Mouse (Mus musculus): ENCODE measurements at regions not wholly inside any gene's neighbourhood (a gene's known extent, or its start where the extent isn't known, plus 50 kb on each side); places are given as distances from the start of the nearest gene placed in this dataset.

DNA sequence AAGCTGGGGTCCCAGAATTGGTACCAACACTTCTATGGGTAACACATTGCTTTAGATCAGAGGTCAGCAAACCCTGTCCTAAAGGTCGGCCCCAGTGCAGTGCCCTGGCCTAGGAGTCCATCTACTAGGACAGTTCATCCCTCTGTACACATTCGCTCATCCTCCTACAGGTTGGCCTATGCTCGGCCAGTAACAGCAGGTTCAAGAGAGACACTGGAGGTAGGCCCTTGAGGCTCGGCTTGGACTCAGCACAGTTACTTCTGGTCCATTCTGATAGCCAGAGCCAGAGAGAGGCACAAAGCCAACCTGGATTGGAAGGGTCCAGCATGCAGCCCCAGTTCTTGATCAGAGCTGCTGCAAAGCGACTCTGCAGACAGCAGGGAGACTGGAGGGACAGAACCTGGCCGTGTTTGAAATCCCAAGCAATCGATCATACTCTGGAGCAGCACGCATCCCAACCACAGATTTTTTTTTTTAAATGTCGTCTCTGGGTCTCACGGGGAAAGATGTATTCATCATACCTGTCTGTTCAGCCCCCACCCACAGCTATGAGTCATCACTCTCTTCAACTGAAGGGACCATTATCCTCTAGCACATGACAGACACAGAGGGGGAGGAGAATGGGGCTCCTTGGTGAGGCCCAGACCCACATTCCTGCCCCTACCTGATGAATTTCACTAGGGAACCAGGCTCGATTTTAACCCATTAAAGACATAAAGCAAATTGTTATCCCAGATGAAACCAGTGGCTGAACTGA, 112.4 kb upstream of the Mkln1 start:
- DNase-seq, result peak; percentile 23

DNA sequence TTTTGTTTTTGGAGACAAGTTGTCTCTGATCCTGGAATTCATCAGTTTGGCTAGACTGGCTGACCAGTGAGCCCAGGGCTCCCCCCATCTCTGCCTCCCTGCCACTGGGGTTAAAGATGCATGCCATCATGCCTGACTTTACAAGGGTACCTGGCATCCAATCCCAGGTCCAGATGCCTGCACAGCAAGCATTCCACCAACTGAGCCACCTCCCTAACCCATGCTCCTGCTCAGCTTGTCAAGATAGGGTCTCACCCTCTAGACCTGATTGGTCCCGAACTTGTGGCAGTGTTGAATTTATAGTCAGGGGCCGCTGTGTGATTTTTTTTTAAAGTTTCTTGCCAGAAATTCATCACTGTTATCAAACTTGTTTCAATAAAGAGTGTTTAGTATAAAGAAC, 111.4 kb upstream of the Mkln1 start:
- DNase-seq, result peak; percentile 55

DNA sequence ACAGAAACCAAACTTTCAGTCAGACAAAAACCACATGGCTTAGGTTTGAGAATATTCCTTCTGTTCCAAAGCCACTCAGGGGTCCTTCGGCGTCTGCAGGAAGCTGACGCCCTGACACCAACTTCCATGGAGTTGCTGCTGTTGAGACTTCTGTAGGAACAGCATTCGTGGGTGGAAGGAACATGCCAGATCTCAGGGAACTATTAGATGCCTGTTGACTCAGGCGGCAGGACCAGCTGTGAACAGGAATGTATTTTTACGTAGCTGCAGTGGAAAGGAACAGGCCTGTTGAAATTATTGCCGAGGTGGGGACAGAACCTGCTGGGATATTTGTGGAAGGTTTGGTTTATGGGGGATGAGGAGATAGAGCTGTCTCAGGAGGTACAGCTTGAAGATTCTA, 110.8 kb upstream of the Mkln1 start:
- peak; percentile 22 for DNase-seq

DNA sequence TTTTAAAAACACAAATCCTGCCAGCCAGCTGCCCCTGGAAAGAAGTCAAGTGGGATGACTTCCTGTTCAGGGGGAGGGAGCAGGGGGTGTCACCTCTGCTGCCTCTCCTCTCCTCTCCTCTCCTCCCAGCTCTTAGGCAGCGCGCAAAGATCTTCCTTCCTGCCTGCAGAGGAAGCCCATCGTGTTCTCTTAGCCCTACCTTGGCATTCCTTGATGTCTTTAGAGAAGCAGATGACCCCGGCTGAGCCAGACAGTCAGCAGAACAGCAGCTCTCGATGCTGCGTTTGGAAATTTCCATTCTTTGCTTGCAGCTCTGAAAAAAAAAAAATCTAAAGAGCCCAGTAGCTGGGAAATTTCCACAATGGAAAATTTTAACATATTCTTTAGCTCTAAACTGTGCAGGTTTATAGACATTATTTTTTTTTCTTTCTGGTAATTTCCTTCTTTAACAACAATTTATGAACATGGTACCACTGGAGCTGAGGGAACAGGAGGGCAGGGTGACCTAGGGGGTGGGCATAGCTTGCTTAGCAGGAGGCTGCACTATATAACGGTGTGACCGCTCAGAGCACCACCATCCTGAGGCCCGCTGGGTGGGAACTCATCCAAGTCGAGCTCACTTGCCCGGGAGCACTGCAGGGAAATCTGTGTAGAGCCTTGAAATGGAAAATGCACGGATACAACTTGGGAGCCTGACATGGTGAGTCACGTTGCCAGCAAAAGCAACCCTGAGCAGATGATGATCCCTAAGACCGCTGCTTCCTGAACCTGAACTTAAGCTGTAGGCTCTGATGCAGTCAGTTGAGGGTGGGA, 109.9 kb upstream of the Mkln1 start:
- peak; percentile 87 for DNase-seq

DNA sequence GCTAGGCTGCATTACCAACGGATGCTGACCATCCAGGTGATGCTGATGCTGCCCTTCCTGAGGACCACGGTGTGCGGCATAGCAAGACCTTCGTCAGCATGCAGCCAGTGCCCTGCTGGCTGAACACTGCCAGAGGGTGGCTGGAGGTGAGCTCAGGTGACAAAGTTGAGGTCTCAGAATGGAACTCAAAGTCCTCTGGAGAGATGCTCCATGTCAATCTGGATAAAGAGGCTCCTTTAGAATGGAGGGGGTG, 109.4 kb upstream of the Mkln1 start:
- DNase-seq, result no peak

DNA sequence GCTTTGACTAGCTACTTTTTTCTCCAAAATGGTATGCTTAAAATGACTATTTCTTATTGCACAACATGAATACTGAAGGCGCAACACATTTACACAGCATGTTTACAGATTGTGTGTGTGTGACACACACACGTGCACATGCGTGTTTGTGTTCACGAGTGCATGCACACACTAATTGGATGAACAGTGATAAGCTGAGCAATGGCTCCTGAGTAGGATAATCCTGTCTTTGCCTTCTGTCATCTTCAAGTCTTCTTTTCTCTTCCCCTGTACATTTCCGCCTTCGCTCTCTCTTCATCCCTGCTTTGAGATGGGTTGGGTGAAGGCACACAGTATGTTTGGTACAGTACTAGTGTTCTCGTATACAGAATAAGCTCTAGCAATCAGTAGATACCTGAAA, 106.5 kb upstream of the Mkln1 start:
- DNase-seq, result no peak

DNA sequence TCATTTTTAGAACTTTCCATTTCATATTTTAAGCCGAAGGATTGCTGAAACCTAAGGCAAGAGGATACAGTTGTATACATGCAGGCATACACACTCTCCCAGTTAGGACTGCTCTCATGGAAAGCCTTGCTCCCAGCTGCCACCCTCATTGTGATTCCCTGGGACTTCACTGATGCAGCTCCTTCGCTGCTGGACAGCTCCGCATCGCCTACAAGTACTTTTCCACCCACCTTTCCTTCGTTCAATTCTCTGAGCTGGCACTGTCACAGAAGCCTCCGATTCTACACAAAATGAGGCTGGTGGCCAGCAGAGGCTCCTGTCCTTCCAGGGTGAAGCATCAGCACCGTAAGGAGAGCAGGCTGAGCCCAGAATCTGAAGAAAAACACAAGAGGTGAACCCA, 105.5 kb upstream of the Mkln1 start:
- no peak for DNase-seq

DNA sequence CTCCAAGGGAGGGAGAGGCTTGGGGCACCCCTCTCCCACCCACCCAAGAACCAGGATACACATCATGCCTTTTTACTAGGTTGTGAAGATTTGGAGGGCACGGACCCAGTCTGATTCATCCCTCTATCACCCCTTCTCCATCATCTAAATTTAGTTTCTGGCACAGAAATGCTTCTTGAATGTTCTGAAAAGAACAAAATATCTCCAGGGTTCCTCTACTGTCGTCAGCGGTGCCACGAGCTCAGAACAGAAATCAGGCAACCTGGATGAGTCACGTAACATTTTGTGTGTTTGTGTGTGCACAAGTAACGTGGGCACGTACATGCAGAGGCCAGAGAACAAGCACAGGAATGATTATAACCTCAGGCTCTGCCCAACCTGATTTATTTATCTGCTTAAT, 99.1 kb upstream of the Mkln1 start:
- DNase-seq, result no peak

DNA sequence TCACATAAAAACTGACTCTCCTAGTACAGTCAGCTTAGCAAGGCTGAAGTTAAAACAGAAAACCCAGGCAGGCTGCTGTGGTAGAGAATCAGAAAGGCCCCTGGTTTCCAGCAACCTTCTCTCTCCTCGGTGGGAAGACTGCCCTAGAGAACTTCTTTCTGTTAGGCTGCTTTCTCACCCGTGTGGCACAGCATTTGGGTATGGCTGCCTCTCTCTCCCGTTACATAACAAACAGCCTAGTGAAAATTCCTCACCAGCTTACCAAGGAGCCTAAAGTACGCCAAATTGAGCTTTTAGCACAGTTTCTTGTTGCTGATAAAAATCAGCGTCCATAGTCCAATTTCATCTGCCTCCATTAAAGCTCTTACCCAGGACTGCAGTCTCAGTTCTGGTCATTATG, 92.8 kb upstream of the Mkln1 start:
- no peak for DNase-seq

DNA sequence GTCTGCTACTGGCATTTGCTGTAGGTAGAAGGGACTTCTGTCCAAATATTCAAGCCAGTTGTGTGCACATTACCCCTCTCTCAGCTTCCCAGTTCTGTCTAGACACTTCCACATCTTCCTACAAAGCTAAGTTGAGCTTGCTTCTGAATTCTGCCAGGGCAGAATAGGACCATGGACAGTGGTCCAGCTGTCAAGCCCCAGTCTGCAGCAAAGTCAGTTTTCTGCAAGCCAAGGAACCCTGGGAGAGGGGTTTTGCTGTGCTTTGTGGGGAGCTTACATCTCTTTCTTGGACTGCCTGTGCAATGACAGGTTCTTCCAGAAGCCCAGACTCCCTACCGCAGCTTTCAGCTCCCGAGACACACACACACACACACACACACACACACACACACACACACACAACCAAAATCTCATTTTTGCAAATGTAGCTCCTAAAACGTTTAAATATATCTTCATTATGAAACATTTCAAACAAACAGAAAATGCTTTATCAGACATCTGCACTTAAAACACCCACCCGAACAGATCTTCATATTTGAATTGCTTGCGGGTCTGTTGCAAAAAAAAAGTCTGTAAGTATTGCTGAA, 91.4 kb upstream of the Mkln1 start:
- DNase-seq, result no peak

DNA sequence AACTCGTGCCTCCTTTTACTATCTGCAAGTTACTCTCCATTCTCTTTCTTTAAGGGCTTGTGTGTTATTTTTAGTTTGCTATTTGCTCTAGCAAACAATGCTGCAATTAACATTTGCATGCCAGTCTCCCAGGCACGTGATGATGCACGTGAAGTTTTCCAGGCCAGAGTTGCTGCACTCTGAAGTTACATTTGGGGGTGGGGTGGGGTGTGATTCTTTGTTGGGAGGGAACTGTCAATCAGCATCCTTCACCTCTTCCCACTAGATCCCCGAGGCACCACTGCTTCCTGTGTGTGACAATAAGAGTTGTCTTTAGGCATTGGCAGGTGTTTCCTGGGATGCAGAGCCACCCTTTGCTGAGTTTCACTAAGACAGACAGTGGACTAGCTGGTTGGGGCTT, 90.6 kb upstream of the Mkln1 start:
- no peak for DNase-seq

DNA sequence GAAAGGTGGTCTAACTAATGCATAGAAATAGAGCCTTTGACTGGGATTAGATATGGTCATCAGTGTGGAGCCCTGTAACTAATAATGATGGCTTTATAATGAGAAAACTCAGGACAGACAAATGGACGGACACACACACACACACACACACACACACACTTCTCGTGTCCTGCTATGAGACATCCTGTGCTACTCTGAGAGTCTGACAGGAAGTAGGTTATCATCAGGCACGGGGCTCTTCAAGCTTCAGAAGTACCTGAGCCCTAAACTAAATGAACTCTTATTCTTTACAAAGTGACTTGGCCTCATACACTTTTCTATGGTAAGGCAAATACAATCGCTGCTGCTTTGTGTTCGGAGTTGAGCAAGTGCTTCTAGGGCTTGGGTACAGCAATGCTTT, 87.9 kb upstream of the Mkln1 start:
- DNase-seq, result no peak

DNA sequence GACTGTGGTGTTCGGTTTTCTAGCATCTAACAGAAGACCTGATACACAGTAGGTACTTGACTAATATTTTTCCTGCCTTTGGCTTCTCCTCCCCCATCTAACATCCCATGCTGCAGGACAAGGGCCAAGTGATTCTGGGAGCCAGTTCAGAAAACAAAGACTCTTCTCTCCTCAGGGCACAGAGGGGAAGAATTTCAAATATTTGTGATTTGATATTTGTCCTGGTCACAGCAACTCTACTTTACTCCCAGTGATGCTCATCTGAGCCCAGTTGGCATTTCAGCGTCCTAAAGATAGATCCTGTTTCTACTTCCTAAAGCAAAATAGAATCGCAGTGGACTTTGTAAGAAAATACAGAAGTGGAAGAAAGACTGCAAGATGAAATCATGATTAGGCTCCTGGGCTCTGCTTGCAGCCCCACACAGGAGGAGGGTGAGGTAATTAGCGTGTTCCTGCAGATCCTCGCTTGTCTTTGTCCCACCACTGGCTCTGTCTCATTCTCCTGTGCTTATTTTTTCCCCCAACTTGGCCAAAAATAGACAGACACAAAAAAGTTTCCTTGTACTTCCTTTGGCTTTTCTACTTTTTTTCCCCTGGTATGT, 84.6 kb upstream of the Mkln1 start:
- DNase-seq, result no peak

DNA sequence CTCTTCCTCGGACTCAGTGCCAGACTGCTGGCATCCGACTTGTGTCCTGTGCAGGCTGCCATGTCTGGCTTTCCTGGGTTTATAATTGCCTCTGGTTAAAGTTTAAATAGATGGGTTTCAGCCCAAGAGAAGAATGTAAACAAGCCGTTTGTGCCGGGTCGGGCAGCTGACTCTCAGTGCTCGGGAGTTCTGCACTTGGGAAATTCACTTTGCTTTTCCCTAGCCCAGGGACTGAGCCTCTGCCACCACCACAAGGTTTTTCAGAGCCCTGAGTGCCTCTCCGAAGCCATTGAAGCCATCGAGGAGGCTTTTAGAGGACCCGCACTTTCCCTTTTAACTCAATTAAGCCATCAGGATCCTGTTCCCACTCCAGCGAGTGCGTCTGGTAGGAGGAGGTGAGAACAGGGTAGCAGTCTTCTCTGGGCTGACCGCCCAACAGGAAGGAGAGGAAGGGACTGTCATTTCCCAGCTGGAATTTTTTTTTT, 80.8 kb upstream of the Mkln1 start:
- no peak for DNase-seq

DNA sequence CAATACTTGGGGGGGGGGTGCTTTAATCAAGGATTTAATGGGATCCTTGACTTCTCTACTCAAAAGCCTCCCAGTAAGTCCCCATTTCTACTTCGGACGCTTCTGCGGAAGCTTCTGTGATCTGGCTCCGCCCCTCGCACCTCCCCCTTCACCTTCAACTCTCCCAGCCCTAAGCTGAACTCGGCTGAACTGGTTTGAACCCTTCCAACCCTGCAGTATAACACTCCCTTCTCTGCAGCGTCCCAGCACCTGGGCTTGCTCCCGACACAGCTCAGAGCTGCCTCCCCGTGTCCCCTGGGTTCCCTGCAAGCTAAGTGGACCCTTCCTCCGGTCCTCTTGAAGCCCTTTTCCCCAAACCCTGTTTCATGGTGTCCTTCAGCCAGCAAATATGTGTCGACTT, 80.0 kb upstream of the Mkln1 start:
- DNase-seq, result peak; percentile 20

DNA sequence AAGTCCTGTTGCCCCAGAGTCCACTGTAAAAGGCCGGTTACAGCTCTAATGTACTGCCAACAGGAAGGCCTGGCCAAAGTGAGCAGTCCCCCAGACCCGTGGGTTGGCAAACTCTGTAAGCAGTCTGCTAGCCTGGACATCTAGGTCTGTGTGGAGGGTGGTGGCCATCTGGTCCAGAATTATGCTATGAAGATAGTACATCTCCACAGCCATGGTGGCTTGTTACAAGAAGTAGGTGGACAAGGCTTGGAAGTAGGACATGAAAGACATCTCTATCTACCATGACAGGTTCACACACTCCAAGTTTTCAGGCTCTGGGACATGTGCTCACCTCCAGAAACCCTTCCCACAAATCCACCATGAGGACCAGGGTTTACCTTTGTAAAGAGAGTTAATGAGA, 79.1 kb upstream of the Mkln1 start:
- no peak for DNase-seq

DNA sequence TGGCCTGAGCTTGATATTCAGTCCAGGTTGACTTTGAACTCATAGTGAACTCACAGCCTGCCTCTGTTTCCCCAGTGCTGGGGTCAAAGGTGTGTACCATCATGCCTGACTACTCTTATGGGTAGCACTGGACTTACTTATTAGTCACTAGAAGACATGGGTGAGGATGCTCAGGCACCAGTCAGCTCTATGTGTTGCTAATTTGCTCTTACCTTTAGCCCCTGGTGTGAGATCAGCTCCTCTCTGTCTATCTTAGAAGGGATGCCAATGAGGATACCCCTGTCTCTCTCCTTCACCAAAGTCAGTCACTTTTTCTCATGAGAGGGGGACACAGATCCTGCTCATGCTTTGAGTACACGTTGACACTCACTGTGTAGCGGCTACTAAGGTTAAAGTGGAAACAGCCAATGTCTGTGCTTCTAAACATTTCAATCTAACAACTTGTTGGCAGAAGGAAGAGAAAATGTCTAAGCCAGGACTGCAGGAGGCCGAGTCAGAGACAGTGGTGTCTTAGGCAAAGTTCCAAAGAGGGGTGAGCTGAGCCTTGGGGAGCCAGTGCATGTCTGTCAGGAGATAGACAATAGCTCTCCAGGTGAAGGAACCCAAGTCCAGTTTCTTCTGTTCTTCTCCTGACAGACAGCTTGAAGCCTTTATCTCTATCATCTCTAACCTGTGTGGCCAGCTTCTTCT, 78.2 kb upstream of the Mkln1 start:
- no peak for DNase-seq

DNA sequence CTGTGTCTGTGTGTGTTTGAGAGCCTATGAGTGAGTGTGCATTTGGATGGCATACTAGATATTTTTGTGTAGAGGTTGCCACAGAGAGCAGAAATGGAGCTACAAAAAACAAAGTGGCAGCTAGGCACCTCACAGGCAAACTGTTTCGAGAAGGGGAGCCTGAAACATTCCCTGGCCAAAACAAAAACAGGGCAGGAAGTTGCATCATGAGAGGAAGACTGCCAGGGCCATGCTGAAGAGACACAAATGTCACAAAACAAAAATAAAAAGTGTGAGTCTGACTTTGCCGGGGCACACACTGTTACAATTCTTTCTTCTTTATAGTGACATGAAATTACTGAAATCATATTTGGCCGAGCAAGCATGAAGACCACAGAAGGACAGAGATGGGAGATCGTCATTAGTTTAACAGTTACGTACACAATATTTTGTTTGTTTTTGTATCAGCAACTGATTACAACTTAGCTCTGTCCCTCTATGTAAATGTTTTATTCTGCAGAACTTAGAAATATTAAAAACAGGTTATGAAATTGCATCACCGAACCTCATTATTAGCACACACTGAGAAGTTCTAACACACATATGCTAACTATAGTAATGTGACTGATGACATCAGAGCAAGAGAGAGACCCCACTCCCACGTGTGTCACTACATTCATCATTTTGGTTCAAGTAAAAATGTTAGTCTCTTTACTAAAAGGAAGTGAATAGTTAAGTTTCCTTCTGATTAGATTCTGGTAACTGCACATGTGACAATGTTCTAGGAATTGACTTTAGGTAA, 77.3 kb upstream of the Mkln1 start:
- DNase-seq, result no peak

DNA sequence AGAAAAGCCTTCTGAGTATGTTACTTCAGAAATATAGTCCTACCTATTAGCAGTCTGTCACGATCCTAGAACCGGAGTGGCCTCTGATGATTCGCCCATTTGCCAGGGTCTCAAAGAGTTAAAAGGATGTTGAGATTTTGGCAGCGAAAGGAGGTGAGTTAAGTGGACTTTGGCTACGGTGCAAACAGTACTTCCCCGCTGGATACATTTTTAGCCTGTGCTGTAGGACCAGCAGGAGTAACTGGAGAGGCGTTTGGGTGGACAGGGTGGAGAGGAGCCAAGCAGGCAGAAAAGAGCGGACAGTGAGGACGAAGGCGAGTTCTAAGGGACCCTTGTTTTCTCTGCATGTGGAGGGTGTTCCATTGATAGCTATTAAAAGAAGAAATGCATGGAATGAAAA, 76.6 kb upstream of the Mkln1 start:
- no peak for DNase-seq

DNA sequence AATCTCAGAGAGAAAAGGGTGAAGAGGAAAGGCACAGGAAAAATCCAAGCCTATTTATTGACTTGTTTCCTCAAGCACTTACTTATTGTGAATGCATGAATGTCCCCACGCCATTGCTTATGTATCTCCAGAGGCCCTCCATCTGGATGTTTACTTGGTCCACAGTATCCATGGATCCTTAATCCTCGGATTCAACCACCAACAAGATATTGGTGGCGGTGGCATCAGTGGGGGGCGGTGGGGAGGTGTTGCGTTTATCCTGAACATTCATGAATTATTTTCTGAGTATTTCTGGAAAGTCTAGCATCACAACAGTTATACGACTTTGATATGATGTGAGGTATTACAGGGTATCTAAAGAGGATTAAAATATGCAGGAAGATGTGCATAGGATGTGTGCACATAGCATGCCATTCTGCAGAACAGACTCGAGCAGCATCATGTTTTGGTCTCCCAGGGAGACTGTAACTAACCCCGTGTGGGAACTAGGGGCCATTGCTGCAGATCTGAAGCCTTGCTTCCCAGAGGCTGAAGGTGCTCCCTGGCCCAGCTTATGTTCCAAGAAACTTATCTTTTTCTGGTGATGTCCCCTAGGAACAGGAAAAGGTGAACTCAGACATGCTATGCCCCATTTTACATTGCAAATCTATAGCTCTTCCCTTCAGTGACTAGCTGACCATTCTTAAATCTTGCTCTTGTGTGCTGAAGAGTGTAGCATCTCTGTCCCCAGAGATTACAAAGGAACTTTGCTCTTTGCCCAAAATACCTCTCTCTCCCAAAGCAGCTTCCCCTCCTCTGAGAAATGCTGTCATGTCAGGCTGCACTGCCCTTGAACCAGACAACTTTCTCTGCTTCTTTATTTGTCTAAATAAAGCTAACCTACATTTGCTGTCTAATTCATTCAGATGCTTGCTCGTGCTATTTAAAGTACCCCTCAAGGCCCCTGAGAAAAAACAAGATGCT, 75.0 kb upstream of the Mkln1 start:
- DNase-seq, result no peak

DNA sequence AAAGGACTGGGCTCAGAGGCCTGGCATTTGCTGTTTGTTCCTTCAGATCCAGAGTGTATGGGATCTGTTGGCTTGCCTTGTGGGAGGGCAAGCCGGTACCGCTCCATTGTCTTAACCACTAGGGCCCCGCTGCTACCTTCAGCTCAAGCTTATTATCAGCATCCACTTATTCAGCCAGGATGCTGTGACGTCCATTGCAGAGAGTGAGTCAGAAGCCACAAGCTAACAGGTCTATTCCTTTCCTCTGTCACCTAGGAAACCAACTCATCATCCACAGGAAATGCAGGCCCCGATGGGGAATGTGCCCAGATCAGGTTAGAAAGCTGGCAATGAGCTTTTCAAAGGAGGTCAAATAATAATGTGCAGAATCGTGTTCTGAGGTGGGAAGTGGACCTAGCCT, 73.8 kb upstream of the Mkln1 start:
- no peak for DNase-seq

Data from cerebellum, adult 9-11 months (tissue).